Mouse (Mus musculus) embryo, embryonic 9.5 days (tissue): ENCODE measurements around the gene Ypel3.

Source experiments
- DNase-seq: peaks from one replicate; pipeline ENCODE4 v3.0.0-alpha.2; 2017; ENCODE audit errors: extremely low spot score

Gene Ypel3

GRCm38 (mm10) chr7:126793456-126794270, 16.9 kb downstream of the Ypel3 start:
- no peak for DNase-seq

- DNase-seq: no peak
Measured at GRCm38 (mm10) chr7:126794271-126794605, 17.5 kb downstream of the Ypel3 start.

- no peak for DNase-seq
Measured at GRCm38 (mm10) chr7:126795387-126796317, 18.9 kb downstream of the Ypel3 start.

GRCm38 (mm10) chr7:126796350-126796932, 19.7 kb downstream of the Ypel3 start:
- no peak for DNase-seq

GRCm38 (mm10) chr7:126797411-126798126, 20.8 kb downstream of the Ypel3 start, which contains the start of gene Fam57b:
Gene Fam57b (plus strand): TSS chr7:126797668.
- DNase-seq: no peak

- DNase-seq: no peak
Measured at GRCm38 (mm10) chr7:126798127-126799049, 21.6 kb downstream of the Ypel3 start.

- peak; percentile 98 for DNase-seq
Measured at GRCm38 (mm10) chr7:126799050-126799467, 22.3 kb downstream of the Ypel3 start.

- DNase-seq: no peak
Measured at GRCm38 (mm10) chr7:126799468-126800268, 22.9 kb downstream of the Ypel3 start.

- DNase-seq: no peak
Measured at GRCm38 (mm10) chr7:126800269-126801056, 23.7 kb downstream of the Ypel3 start.

- no peak for DNase-seq
Measured at GRCm38 (mm10) chr7:126801057-126801422, 24.3 kb downstream of the Ypel3 start.

- DNase-seq: no peak
Measured at GRCm38 (mm10) chr7:126802134-126802889, 25.6 kb downstream of the Ypel3 start.

GRCm38 (mm10) chr7:126803181-126803580, 26.4 kb downstream of the Ypel3 start:
- no peak for DNase-seq

- DNase-seq: no peak
Measured at GRCm38 (mm10) chr7:126803751-126804150, 27.0 kb downstream of the Ypel3 start.

GRCm38 (mm10) chr7:126806956-126807355, 30.2 kb downstream of the Ypel3 start:
- DNase-seq: no peak

GRCm38 (mm10) chr7:126807405-126807804, 30.6 kb downstream of the Ypel3 start:
- no peak for DNase-seq

- DNase-seq: peak; percentile 89
Measured at GRCm38 (mm10) chr7:126808703-126809455, 32.1 kb downstream of the Ypel3 start.

GRCm38 (mm10) chr7:126809723-126810369, 33.1 kb downstream of the Ypel3 start:
- no peak for DNase-seq
